Comparison of ENCODE assay signal across 7 mouse cellular contexts in genomic region chr9:111093094-111093493, GRCm38 (mm10). TPM values are rescaled to one million over a fixed set of nuclear protein-coding genes. Genes with fewer than 3 reads are reported as not detected.
DNase-seq lines count a peak whose midpoint lies in the region; TF ChIP-seq lines count a peak whose summit lies in the region.

No protein-coding gene starts in this region.

- no peaks in the 10 kb centered on the region for H3K36me3 ChIP-seq in spleen, adult 2 months (ENCODE audit: control insufficient read depth, insufficient read depth, low read length)

- DNase-seq in spleen, adult 2 months (ENCODE audit: low read depth in 1 of 2, low spot score in 2 of 2) = peak; percentile 14 to 57
- DNase-seq in spleen, adult 12 weeks (ENCODE audit: low spot score) = no peak
- DNase-seq in adrenal gland, adult 2 months = peak; percentile 56
- peak; percentile 66 for DNase-seq in embryo, embryonic 11 days
- peak; percentile 51 to 73 for DNase-seq in kidney, adult 8-10 months
- peak; percentile 59 to 70 for DNase-seq in lung, adult 18-20 months
- DNase-seq in right cerebral cortex, postnatal 36 days (ENCODE audit: low spot score in 2 of 2) = peak; percentile 29 to 53

- 26% methylated on average over 5 of the region's 5 CpGs for WGBS in spleen, adult 2 months

- no peak for TF ChIP-seq POLR2A in spleen, adult 2 months (IDR thresholded peaks at IDR 0.05; ENCODE audit: low read depth, low read length)

- no peak overlapping the region for H3K27ac ChIP-seq in spleen, adult 2 months (ENCODE audit: insufficient read depth, low read length)

- peak; percentile 87; the same call in 1 of the 2 replicates for TF ChIP-seq CTCF in spleen, adult 2 months (IDR thresholded peaks at IDR 0.05; ENCODE audit: extremely low read depth, insufficient read depth, insufficient read length, insufficient replicate concordance)

- H3K4me1 ChIP-seq in spleen, adult 2 months (ENCODE audit: control insufficient read depth, insufficient read depth, insufficient read length) = 0 out of 2 replicates have a peak, but pooled peaks cover 2% of the 10 kb centered on the region

- H3K27me3 ChIP-seq in spleen, adult 2 months (ENCODE audit: control insufficient read depth, insufficient read depth, low read length) = no peaks in the 10 kb centered on the region

- no peak overlapping the region for H3K4me3 ChIP-seq in spleen, adult 2 months (ENCODE audit: extremely low read depth, insufficient read depth, insufficient read length)

RNA-seq across cellular contexts. Expression of gene Lrrfip2, which starts 24.3 kb away (rescaled TPM):
- 5.3 and 6.4 TPM in 2 replicates for polyA plus RNA-seq in spleen, adult 2 months (2012; rRNA removed)
- 10 to 100 TPM; 51.4 to 60.7 TPM for total RNA-seq in adrenal gland, adult 2 months (2021)
- polyA plus RNA-seq in adrenal gland, adult 2 months (2012; rRNA removed) = 10.7 and 11.6 TPM in 2 replicates

RNA-seq across cellular contexts. Expression of gene Ccrl2, which starts 35.8 kb away (rescaled TPM):
- polyA plus RNA-seq in spleen, adult 2 months (2012; rRNA removed) = 5.3 and 5.4 TPM in 2 replicates
- 10 to 100 TPM in 1 of 2 experiments, 1 to 10 TPM in 1; 8.0 to 10.1 TPM for total RNA-seq in adrenal gland, adult 2 months (2021)
- 4.8 and 5.2 TPM in 2 replicates for polyA plus RNA-seq in adrenal gland, adult 2 months (2012; rRNA removed)
